Mouse (Mus musculus): ENCODE measurements around the gene Cpxm1. TPM values are rescaled to one million over a fixed set of nuclear protein-coding genes. Genes with fewer than 3 reads are reported as not detected.

Gene Cpxm1
- polyA plus RNA-seq, 1 experiment from 2014 or later: 11.7 TPM

GRCm38 (mm10) chr2:130425112-130425511 is 27.7 kb upstream of the Cpxm1 start:
- no peak for ATAC-seq (ENCODE audit: low read depth)
- Histone ChIP-seq H3K4me3 (ENCODE audit: low read depth, low read length) (peak overlapping the region; percentile 74), H3K27me3 (ENCODE audit: control insufficient read depth, insufficient read depth, low read length) (no peaks in the 10 kb centered on the region), H3K9ac (replicated peaks; ENCODE audit: low read depth, low read length) (peak overlapping the region; percentile 82), H3K9me3 (ENCODE audit: control insufficient read depth, low read length) (no peaks in the 10 kb centered on the region), H3K4me1 (ENCODE audit: control insufficient read depth, insufficient read depth, low read length) (peaks cover 14% of the 10 kb centered on the region), H3K36me3 (ENCODE audit: control insufficient read depth, insufficient read depth, low read length) (no peaks in the 10 kb centered on the region), H3K4me2 (ENCODE audit: low read depth, low read length) (peak overlapping the region; percentile 71), H3K27ac (ENCODE audit: low read depth, low read length) (no peak overlapping the region)
- 48% methylated on average over 5 of the region's 5 CpGs for WGBS

- Histone ChIP-seq H3K4me1 (ENCODE audit: control insufficient read depth, insufficient read depth, low read length) (peaks cover 14% of the 10 kb centered on the region), H3K36me3 (ENCODE audit: control insufficient read depth, insufficient read depth, low read length) (no peaks in the 10 kb centered on the region), H3K27ac (ENCODE audit: low read depth, low read length) (peak within 1 kb of the TSS; percentile 92), H3K4me3 (ENCODE audit: low read depth, low read length) (peak within 1 kb of the TSS; percentile 74), H3K27me3 (ENCODE audit: control insufficient read depth, insufficient read depth, low read length) (no peaks in the 10 kb centered on the region), H3K9ac (replicated peaks; ENCODE audit: low read depth, low read length) (peak within 1 kb of the TSS; percentile 82), H3K4me2 (ENCODE audit: low read depth, low read length) (peak within 1 kb of the TSS; percentile 71), H3K9me3 (ENCODE audit: control insufficient read depth, low read length) (no peaks in the 10 kb centered on the region)
- 0% methylated on average over 58 of the region's 58 CpGs for WGBS
- peak; percentile 97 for ATAC-seq (ENCODE audit: low read depth)
Measured at GRCm38 (mm10) chr2:130424126-130424853, 26.9 kb upstream of the Cpxm1 start, which contains the start of the genes Vps16 and Pced1a. TSS of gene Vps16 (plus strand) at chr2:130424339. TSS of gene Pced1a (minus strand) at chr2:130424701.

GRCm38 (mm10) chr2:130423397-130424125 is 26.2 kb upstream of the Cpxm1 start:
- peaks cover 14% of the 10 kb centered on the region for H3K4me1 ChIP-seq (ENCODE audit: control insufficient read depth, insufficient read depth, low read length)
- 0 out of 2 replicates have a peak, but pooled peaks cover 5% of the 10 kb centered on the region for H3K36me3 ChIP-seq (ENCODE audit: control insufficient read depth, insufficient read depth, low read length)
- WGBS: 15% methylated on average over 43 of the region's 49 CpGs
- H3K27me3 ChIP-seq (ENCODE audit: control insufficient read depth, insufficient read depth, low read length): no peaks in the 10 kb centered on the region
- ATAC-seq (ENCODE audit: low read depth): peak; percentile 84
- no peaks in the 10 kb centered on the region for H3K9me3 ChIP-seq (ENCODE audit: control insufficient read depth, low read length)
- H3K27ac ChIP-seq (ENCODE audit: low read depth, low read length): peak overlapping the region; percentile 92
- peak overlapping the region; percentile 71 for H3K4me2 ChIP-seq (ENCODE audit: low read depth, low read length)
- H3K4me3 ChIP-seq (ENCODE audit: low read depth, low read length): peak overlapping the region; percentile 74
- H3K9ac ChIP-seq (replicated peaks; ENCODE audit: low read depth, low read length): peak overlapping the region; percentile 82

GRCm38 (mm10) chr2:130421781-130422620 is 24.6 kb upstream of the Cpxm1 start:
- H3K27me3 ChIP-seq (ENCODE audit: control insufficient read depth, insufficient read depth, low read length): no peaks in the 10 kb centered on the region
- 98% methylated on average over 26 of the region's 26 CpGs for WGBS
- peaks cover 14% of the 10 kb centered on the region for H3K4me1 ChIP-seq (ENCODE audit: control insufficient read depth, insufficient read depth, low read length)

GRCm38 (mm10) chr2:130414094-130414856 is 16.9 kb upstream of the Cpxm1 start:
- Histone ChIP-seq H3K9me3 (ENCODE audit: control insufficient read depth, low read length) (no peaks in the 10 kb centered on the region), H3K27ac (ENCODE audit: low read depth, low read length) (no peak overlapping the region), H3K4me1 (ENCODE audit: control insufficient read depth, insufficient read depth, low read length) (no peaks in the 10 kb centered on the region), H3K9ac (replicated peaks; ENCODE audit: low read depth, low read length) (no peak overlapping the region), H3K27me3 (ENCODE audit: control insufficient read depth, insufficient read depth, low read length) (no peaks in the 10 kb centered on the region), H3K36me3 (ENCODE audit: control insufficient read depth, insufficient read depth, low read length) (0 out of 2 replicates have a peak, but pooled peaks cover 5% of the 10 kb centered on the region), H3K4me3 (ENCODE audit: low read depth, low read length) (no peak overlapping the region), H3K4me2 (ENCODE audit: low read depth, low read length) (no peak overlapping the region)
- ATAC-seq (ENCODE audit: low read depth): no peak
- WGBS: 68% methylated on average over 6 of the region's 6 CpGs

More at GRCm38 (mm10) chr2:130421781-130422620, 24.6 kb upstream of the Cpxm1 start:
- H3K9me3 ChIP-seq (ENCODE audit: control insufficient read depth, low read length): no peaks in the 10 kb centered on the region
- no peak overlapping the region for H3K4me3 ChIP-seq (ENCODE audit: low read depth, low read length)
- H3K9ac ChIP-seq (replicated peaks; ENCODE audit: low read depth, low read length): no peak overlapping the region
- no peak overlapping the region for H3K4me2 ChIP-seq (ENCODE audit: low read depth, low read length)
- no peak overlapping the region for H3K27ac ChIP-seq (ENCODE audit: low read depth, low read length)
- H3K36me3 ChIP-seq (ENCODE audit: control insufficient read depth, insufficient read depth, low read length): 0 out of 2 replicates have a peak, but pooled peaks cover 5% of the 10 kb centered on the region
- ATAC-seq (ENCODE audit: low read depth): no peak

GRCm38 (mm10) chr2:130412775-130413174 is 15.4 kb upstream of the Cpxm1 start:
- ATAC-seq (ENCODE audit: low read depth): no peak
- 80% methylated on average over 3 of the region's 3 CpGs for WGBS
- Histone ChIP-seq H3K27ac (ENCODE audit: low read depth, low read length) (no peak overlapping the region), H3K36me3 (ENCODE audit: control insufficient read depth, insufficient read depth, low read length) (no peaks in the 10 kb centered on the region), H3K4me1 (ENCODE audit: control insufficient read depth, insufficient read depth, low read length) (no peaks in the 10 kb centered on the region), H3K4me2 (ENCODE audit: low read depth, low read length) (no peak overlapping the region), H3K9me3 (ENCODE audit: control insufficient read depth, low read length) (no peaks in the 10 kb centered on the region), H3K27me3 (ENCODE audit: control insufficient read depth, insufficient read depth, low read length) (no peaks in the 10 kb centered on the region), H3K9ac (replicated peaks; ENCODE audit: low read depth, low read length) (no peak overlapping the region), H3K4me3 (ENCODE audit: low read depth, low read length) (no peak overlapping the region)

- 37% methylated on average over 16 of the region's 16 CpGs for WGBS
- H3K4me1 ChIP-seq (ENCODE audit: control insufficient read depth, insufficient read depth, low read length): no peaks in the 10 kb centered on the region
- H3K9me3 ChIP-seq (ENCODE audit: control insufficient read depth, low read length): no peaks in the 10 kb centered on the region
- ATAC-seq (ENCODE audit: low read depth): peak; percentile 82
- no peaks in the 10 kb centered on the region for H3K27me3 ChIP-seq (ENCODE audit: control insufficient read depth, insufficient read depth, low read length)
- no peak overlapping the region for H3K4me3 ChIP-seq (ENCODE audit: low read depth, low read length)
- H3K27ac ChIP-seq (ENCODE audit: low read depth, low read length): no peak overlapping the region
- H3K4me2 ChIP-seq (ENCODE audit: low read depth, low read length): no peak overlapping the region
- H3K9ac ChIP-seq (replicated peaks; ENCODE audit: low read depth, low read length): no peak overlapping the region
- no peaks in the 10 kb centered on the region for H3K36me3 ChIP-seq (ENCODE audit: control insufficient read depth, insufficient read depth, low read length)
Measured at GRCm38 (mm10) chr2:130411558-130412495, 14.5 kb upstream of the Cpxm1 start.

Measured in neural tube, embryonic 14.5 days (tissue).